Mouse (Mus musculus) megakaryocyte, embryonic 14.5 days (primary cell): Measurements from ENCODE around the gene Ncan.

Experiments used
- FLI1 ChIP-seq: IDR thresholded peaks from 2 replicates; pipeline ENCODE4 v1.6.1; 2012; ENCODE audit warnings: low read length, inconsistent platforms, mixed read lengths
- GATA1 ChIP-seq: IDR thresholded peaks from 3 replicates; pipeline ENCODE4 v1.6.1; 2012; ENCODE audit warnings: mixed read lengths, low read length, inconsistent platforms, borderline replicate concordance

- no peak for TF ChIP-seq GATA1
- TF ChIP-seq FLI1, result no peak
Measured at GRCm38 (mm10) chr8:70073120-70073519, 47.6 kb downstream of the Ncan start.
